Mouse (Mus musculus): ENCODE results near the gene Gm20388.

Gm20388 gene

GRCm38 (mm10) chr8:122463651-122464640 is 2553.3 kb downstream of the Gm20388 start:
- in situ Hi-C loops (cut with MboI), result no loop called here

- in situ Hi-C loops (cut with MboI), result no loop called here
Measured at GRCm38 (mm10) chr8:122464985-122465384, 2554.3 kb downstream of the Gm20388 start.

- in situ Hi-C loops (cut with MboI), result no loop called here
Measured at GRCm38 (mm10) chr8:122467816-122468215, 2557.2 kb downstream of the Gm20388 start.

- in situ Hi-C loops (cut with MboI), result no loop called here
Measured at GRCm38 (mm10) chr8:122469407-122469806, 2558.8 kb downstream of the Gm20388 start.

- in situ Hi-C loops (cut with MboI), result no loop called here
Measured at GRCm38 (mm10) chr8:122469965-122470364, 2559.3 kb downstream of the Gm20388 start.

- in situ Hi-C loops (cut with MboI), result no loop called here
Measured at GRCm38 (mm10) chr8:122470691-122471090, 2560.1 kb downstream of the Gm20388 start.

- in situ Hi-C loops (cut with MboI), result no loop called here
Measured at GRCm38 (mm10) chr8:122473911-122474421, 2563.3 kb downstream of the Gm20388 start.

GRCm38 (mm10) chr8:122474951-122475560 is 2564.4 kb downstream of the Gm20388 start:
- in situ Hi-C loops (cut with MboI), result no loop called here

- in situ Hi-C loops (cut with MboI), result no loop called here
Measured at GRCm38 (mm10) chr8:122475580-122476320, 2565.1 kb downstream of the Gm20388 start, which contains the start of the genes Rnf166 and Ctu2. Rnf166 (minus strand) TSS chr8:122476064. Ctu2 (plus strand) TSS chr8:122476143.

- in situ Hi-C loops (cut with MboI), result no loop called here
Measured at GRCm38 (mm10) chr8:122482448-122482847, 2571.8 kb downstream of the Gm20388 start.

GRCm38 (mm10) chr8:122483877-122484276 is 2573.2 kb downstream of the Gm20388 start:
- in situ Hi-C loops (cut with MboI), result no loop called here

GRCm38 (mm10) chr8:122484831-122485230 is 2574.2 kb downstream of the Gm20388 start:
- in situ Hi-C loops (cut with MboI), result no loop called here

- in situ Hi-C loops (cut with MboI), result no loop called here
Measured at GRCm38 (mm10) chr8:122488387-122488786, 2577.7 kb downstream of the Gm20388 start.

- in situ Hi-C loops (cut with MboI), result no loop called here
Measured at GRCm38 (mm10) chr8:122497016-122497734, 2586.5 kb downstream of the Gm20388 start.

- in situ Hi-C loops (cut with MboI), result no loop called here
Measured at GRCm38 (mm10) chr8:122497912-122498311, 2587.3 kb downstream of the Gm20388 start.

GRCm38 (mm10) chr8:122500856-122501255 is 2590.2 kb downstream of the Gm20388 start:
- in situ Hi-C loops (cut with MboI), result loop anchor here (5.0 to 10.0 kb wide), 2 partner anchors 46 to 334 kb away; no protein-coding TSS in a partner anchor

- in situ Hi-C loops (cut with MboI), result no loop called here
Measured at GRCm38 (mm10) chr8:122511552-122511951, 2600.9 kb downstream of the Gm20388 start.

- in situ Hi-C loops (cut with MboI), result no loop called here
Measured at GRCm38 (mm10) chr8:122512392-122512791, 2601.8 kb downstream of the Gm20388 start.

GRCm38 (mm10) chr8:122515699-122516098 is 2605.1 kb downstream of the Gm20388 start:
- in situ Hi-C loops (cut with MboI), result no loop called here

GRCm38 (mm10) chr8:122517541-122518190 is 2607.0 kb downstream of the Gm20388 start:
- in situ Hi-C loops (cut with MboI), result no loop called here

GRCm38 (mm10) chr8:122520611-122521010 is 2610.0 kb downstream of the Gm20388 start:
- in situ Hi-C loops (cut with MboI), result no loop called here
